Mouse (Mus musculus): ENCODE data around the gene Rab25. TPM values are rescaled to one million over a fixed set of nuclear protein-coding genes. Genes with fewer than 3 reads are reported as not detected.

Rab25 gene
- polyA plus RNA-seq, 1 experiment from 2014 or later, result 1.1 TPM

DNA sequence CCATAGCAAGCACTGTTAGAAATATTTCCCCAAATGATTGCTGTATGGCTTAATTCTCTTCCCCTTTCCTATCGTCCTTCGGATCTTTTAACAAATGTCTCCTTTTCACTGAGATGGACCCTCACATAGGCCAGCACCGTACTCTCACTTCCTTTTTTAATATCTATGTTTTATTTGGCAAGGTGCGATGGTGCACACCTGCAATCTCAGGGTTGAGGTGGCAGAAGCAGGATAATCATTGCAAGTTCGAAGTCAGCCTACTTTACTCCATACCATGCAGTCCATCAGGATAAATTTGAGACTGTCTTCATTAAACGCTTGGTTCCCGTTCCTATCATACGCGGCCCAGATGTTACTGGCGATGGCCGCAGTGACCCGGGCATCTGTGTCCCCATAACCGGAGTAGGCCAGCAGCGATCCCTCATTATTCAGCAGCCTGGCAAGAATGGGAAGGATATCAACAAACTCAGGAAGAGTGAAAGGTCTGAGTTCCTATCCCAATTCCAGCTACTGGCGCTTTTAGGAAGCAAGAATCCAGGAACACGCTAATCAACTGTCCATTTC lies 4.1 kb upstream of the Rab25 start:
- peak overlapping the region; percentile 83 for H3K4me2 ChIP-seq (ENCODE audit: low read depth, low read length, severe bottlenecking)
- no peak for DNase-seq (ENCODE audit: low spot score)

DNA sequence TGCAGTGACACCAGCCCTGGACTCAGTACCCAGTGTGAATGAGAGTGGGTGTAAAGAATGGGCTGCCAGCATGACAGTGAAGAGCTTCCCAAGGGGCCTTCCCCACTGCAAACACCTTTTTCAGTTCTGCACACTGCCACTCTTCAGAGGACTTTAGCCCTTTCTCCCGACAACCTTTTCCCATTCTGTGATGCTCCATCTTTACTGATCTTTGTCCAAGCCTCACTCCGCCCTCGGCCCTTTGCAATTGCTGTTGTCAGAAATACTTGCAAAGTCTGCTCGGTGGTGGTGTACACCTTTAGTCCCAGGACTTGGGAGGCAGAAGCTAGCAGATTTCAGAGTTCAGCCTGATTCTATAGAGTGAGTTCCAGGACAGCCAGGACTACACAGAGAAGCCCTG lies 3.5 kb upstream of the Rab25 start:
- H3K4me3 ChIP-seq (ENCODE audit: low read depth, low read length), result peak overlapping the region; percentile 84
- H3K9ac ChIP-seq (ENCODE audit: low read length), result no peak overlapping the region; the same call in 1 of the 2 replicates
- H3K36me3 ChIP-seq (ENCODE audit: control insufficient read depth, insufficient read depth, low read length), result peaks cover 8% of the 10 kb centered on the region; the same call in 1 of the 2 replicates
- peak overlapping the region; percentile 83; the same call in 1 of the 2 replicates for H3K4me2 ChIP-seq (ENCODE audit: low read depth, low read length, severe bottlenecking)
- ATAC-seq (replicated peaks; ENCODE audit: low FRiP score) (no peak), DNase-seq (ENCODE audit: low spot score) (peak; percentile 42)
- H3K9me3 ChIP-seq (ENCODE audit: control insufficient read depth, low read length), result no peaks in the 10 kb centered on the region
- H3K4me1 ChIP-seq (replicated peaks; ENCODE audit: control insufficient read depth, insufficient read depth, low read length), result peaks cover 6% of the 10 kb centered on the region; the same call in 1 of the 2 replicates
- WGBS, result 82% methylated on average over 4 of the region's 4 CpGs
- H3K27me3 ChIP-seq (ENCODE audit: control insufficient read depth, insufficient read depth, low read length), result no peaks in the 10 kb centered on the region
- no peak overlapping the region for H3K27ac ChIP-seq (ENCODE audit: low read depth, low read length)

More for the DNA sequence above, 4.1 kb upstream of the Rab25 start:
- H3K36me3 ChIP-seq (ENCODE audit: control insufficient read depth, insufficient read depth, low read length), result peaks cover 11% of the 10 kb centered on the region
- 24% methylated on average over 16 of the region's 16 CpGs for WGBS
- no peak for ATAC-seq (replicated peaks; ENCODE audit: low FRiP score)
- no peaks in the 10 kb centered on the region for H3K27me3 ChIP-seq (ENCODE audit: control insufficient read depth, insufficient read depth, low read length)
- peak overlapping the region; percentile 84 for H3K4me3 ChIP-seq (ENCODE audit: low read depth, low read length)
- H3K27ac ChIP-seq (ENCODE audit: low read depth, low read length), result peak overlapping the region; percentile 38; the same call in 1 of the 2 replicates
- peak overlapping the region; percentile 74 for H3K9ac ChIP-seq (ENCODE audit: low read length)
- peaks cover 6% of the 10 kb centered on the region; the same call in 1 of the 2 replicates for H3K4me1 ChIP-seq (replicated peaks; ENCODE audit: control insufficient read depth, insufficient read depth, low read length)
- no peaks in the 10 kb centered on the region for H3K9me3 ChIP-seq (ENCODE audit: control insufficient read depth, low read length)

DNA sequence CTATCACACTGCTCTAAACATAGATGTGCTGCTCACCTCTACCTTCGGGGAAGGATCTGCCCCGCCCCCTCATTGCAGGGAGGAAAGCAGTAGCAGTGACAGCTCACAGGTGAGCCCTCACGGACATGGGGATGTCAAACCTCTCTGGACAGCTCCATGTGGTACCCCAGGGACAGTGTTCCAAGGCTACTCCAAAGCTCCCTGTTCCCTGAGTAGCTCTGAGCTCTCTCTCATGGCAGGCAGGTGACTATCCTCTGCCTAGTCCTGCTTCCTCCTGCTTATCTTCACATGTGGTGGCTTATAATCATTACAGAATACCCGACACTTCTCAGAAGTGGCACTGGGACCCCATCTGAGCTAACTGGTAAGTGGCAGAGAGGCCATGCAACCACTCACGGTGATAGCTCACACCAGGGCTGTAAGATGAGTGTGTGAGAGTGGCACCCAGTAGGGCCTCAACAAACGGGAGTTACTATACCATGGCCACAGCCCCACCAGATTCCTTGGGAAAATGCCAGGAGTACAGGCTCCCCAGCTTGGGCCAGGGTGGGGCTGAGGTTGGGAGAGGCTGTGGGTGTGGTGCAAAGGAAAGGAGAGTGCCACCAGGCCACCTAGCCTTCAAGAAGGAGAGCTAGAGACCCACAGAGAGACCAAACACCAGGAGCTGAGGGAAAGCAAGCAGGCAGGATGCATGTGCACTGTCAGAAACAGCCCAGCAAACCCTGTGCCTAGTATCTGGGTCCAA lies 1.3 kb downstream of the Rab25 start:
- Histone ChIP-seq H3K9ac (ENCODE audit: low read length) (no peak overlapping the region), H3K9me3 (ENCODE audit: control insufficient read depth, low read length) (no peaks in the 10 kb centered on the region), H3K4me3 (ENCODE audit: low read depth, low read length) (no peak overlapping the region), H3K27ac (ENCODE audit: low read depth, low read length) (no peak overlapping the region), H3K36me3 (ENCODE audit: control insufficient read depth, insufficient read depth, low read length) (no peaks in the 10 kb centered on the region), H3K27me3 (ENCODE audit: control insufficient read depth, insufficient read depth, low read length) (no peaks in the 10 kb centered on the region), H3K4me1 (replicated peaks; ENCODE audit: control insufficient read depth, insufficient read depth, low read length) (peaks cover 2% of the 10 kb centered on the region; the same call in 1 of the 2 replicates), H3K4me2 (ENCODE audit: low read depth, low read length, severe bottlenecking) (no peak overlapping the region)
- ATAC-seq (replicated peaks; ENCODE audit: low FRiP score), result no peak
- peak; percentile 47 for DNase-seq (ENCODE audit: low spot score)
- 78% methylated on average over 6 of the region's 6 CpGs for WGBS

DNA sequence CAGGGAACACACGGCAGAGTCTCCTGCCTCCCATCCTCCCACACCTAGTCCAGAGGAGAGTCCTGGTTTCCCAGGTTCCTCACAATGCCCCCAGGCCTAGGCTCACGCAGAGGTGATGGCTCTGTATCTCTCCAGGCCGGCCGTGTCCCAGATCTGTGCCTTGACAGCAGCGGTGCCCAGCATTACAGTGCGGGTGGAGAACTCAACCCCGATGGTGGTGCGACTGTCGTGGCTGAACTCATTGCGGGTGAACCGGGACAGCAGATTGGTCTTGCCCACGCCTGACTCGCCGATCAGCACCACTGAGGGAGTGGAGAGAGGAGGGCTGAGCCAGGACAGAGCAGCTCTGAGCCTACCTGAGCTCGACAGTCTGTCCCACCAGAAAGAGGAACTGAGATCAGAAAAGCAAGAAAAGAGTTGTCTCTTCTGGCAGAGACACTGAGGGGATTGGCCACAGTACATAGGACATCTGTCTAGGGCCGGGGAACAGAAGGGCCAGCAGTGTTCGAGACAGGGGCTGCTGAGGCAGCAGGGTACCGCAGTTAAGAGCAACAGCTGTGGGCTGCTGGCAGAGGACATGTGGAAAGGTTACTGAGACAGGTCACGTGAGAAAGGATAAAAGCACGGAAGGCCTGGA lies 3.0 kb downstream of the Rab25 start:
- Histone ChIP-seq H3K36me3 (ENCODE audit: control insufficient read depth, insufficient read depth, low read length) (peaks cover 3% of the 10 kb centered on the region; the same call in 1 of the 2 replicates), H3K4me2 (ENCODE audit: low read depth, low read length, severe bottlenecking) (no peak overlapping the region), H3K4me1 (replicated peaks; ENCODE audit: control insufficient read depth, insufficient read depth, low read length) (peaks cover 3% of the 10 kb centered on the region; the same call in 1 of the 2 replicates), H3K27me3 (ENCODE audit: control insufficient read depth, insufficient read depth, low read length) (no peaks in the 10 kb centered on the region), H3K4me3 (ENCODE audit: low read depth, low read length) (no peak overlapping the region), H3K9me3 (ENCODE audit: control insufficient read depth, low read length) (no peaks in the 10 kb centered on the region), H3K9ac (ENCODE audit: low read length) (0 out of 2 replicates have a peak overlapping the region, but pooled peaks have one; percentile 27), H3K27ac (ENCODE audit: low read depth, low read length) (no peak overlapping the region)
- 65% methylated on average over 20 of the region's 20 CpGs for WGBS
- ATAC-seq (replicated peaks; ENCODE audit: low FRiP score) (no peak), DNase-seq (ENCODE audit: low spot score) (no peak)

DNA sequence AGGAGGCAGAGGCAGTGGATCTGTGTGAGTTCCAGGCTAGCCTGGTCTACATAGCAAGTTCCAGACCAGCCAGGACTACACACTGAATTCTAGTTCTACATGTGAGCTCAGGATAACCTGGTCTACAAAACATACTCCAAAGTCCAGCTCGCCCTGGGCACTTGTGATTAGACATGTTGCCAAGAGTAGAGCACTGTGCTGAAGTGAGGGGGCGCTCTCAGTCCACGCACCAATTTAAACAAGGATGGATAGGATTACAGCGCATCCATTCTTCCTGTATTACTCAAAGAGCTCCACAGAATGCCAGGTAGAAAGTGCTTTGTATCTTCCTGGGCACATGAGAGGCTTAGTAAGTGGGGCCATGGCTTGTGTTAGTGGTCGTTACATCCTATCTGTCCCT lies 3.6 kb downstream of the Rab25 start:
- Histone ChIP-seq H3K36me3 (ENCODE audit: control insufficient read depth, insufficient read depth, low read length) (peaks cover 3% of the 10 kb centered on the region; the same call in 1 of the 2 replicates), H3K9me3 (ENCODE audit: control insufficient read depth, low read length) (no peaks in the 10 kb centered on the region), H3K27me3 (ENCODE audit: control insufficient read depth, insufficient read depth, low read length) (no peaks in the 10 kb centered on the region), H3K4me1 (replicated peaks; ENCODE audit: control insufficient read depth, insufficient read depth, low read length) (peaks cover 7% of the 10 kb centered on the region; the same call in 1 of the 2 replicates), H3K4me2 (ENCODE audit: low read depth, low read length, severe bottlenecking) (no peak overlapping the region), H3K27ac (ENCODE audit: low read depth, low read length) (no peak overlapping the region), H3K9ac (ENCODE audit: low read length) (no peak overlapping the region), H3K4me3 (ENCODE audit: low read depth, low read length) (no peak overlapping the region)
- WGBS, result 29% methylated on average over 5 of the region's 5 CpGs
- DNase-seq (ENCODE audit: low spot score), result peak; percentile 65
- no peak for ATAC-seq (replicated peaks; ENCODE audit: low FRiP score)

DNA sequence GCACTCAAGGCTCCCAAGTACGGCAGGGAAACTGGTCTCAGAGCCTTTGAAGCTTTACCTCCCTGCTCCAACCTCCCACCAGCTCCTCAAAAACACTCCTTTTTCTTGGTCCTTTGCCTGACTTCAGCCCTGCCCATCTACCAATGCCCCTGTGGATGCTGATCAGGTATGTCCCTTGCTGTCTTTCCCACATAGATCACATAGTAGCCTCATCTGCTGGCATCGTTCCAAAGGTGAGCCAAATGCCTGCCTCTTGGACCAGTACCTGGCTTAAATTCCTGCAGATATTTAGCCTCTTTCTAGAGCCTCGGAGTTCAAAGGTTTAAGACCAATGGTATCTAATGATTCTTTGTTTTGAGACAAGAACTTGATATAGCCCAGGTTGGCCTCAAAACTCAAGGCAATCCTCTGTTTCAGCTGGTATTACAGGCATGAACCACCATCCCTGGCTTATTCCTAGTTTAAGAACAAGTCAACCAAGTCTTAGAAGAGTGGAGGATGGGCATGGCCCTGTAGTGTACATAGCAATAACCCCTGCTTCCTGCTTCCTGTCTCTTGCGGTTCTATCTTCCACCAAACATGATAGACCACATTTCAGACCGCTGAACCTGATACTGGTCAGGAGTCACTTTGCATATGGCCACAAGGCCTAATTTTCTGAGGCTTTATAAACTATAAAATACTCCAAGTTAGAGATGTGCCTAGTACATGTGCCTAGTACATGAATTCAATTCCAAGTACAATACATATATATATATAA lies 4.3 kb downstream of the Rab25 start:
- Histone ChIP-seq H3K4me2 (ENCODE audit: low read depth, low read length, severe bottlenecking) (no peak overlapping the region), H3K36me3 (ENCODE audit: control insufficient read depth, insufficient read depth, low read length) (peaks cover 3% of the 10 kb centered on the region; the same call in 1 of the 2 replicates), H3K27me3 (ENCODE audit: control insufficient read depth, insufficient read depth, low read length) (no peaks in the 10 kb centered on the region), H3K9me3 (ENCODE audit: control insufficient read depth, low read length) (no peaks in the 10 kb centered on the region), H3K4me1 (replicated peaks; ENCODE audit: control insufficient read depth, insufficient read depth, low read length) (peaks cover 8% of the 10 kb centered on the region; the same call in 1 of the 2 replicates), H3K27ac (ENCODE audit: low read depth, low read length) (no peak overlapping the region), H3K9ac (ENCODE audit: low read length) (no peak overlapping the region), H3K4me3 (ENCODE audit: low read depth, low read length) (no peak overlapping the region)
- WGBS, result 78% methylated on average over 5 of the region's 5 CpGs
- DNase-seq (ENCODE audit: low spot score) (no peak), ATAC-seq (replicated peaks; ENCODE audit: low FRiP score) (no peak)

DNA sequence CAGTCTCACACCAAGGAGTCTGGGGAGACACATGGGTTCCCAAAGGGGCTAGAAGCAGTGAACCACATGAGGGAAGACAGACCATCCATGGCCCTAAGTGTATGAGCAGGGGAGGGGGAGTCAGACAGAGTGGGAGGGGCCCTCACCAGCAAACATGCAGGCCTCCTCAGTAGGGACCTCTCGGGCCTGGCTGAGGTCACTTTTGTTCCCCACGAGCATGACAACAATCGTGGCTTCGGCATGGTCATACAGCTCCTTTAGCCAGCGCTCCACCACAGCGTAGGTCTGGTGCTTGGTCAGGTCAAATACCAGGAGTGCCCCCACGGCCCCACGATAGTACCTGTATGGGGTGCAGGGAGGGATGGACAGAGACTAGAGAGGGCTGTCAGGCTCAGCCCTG lies 4.9 kb downstream of the Rab25 start:
- no peak overlapping the region for H3K27ac ChIP-seq (ENCODE audit: low read depth, low read length)
- H3K4me1 ChIP-seq (replicated peaks; ENCODE audit: control insufficient read depth, insufficient read depth, low read length), result peaks cover 15% of the 10 kb centered on the region
- no peaks in the 10 kb centered on the region for H3K27me3 ChIP-seq (ENCODE audit: control insufficient read depth, insufficient read depth, low read length)
- ATAC-seq (replicated peaks; ENCODE audit: low FRiP score), result no peak
- no peak overlapping the region for H3K4me3 ChIP-seq (ENCODE audit: low read depth, low read length)
- 85% methylated on average over 8 of the region's 8 CpGs for WGBS
- H3K36me3 ChIP-seq (ENCODE audit: control insufficient read depth, insufficient read depth, low read length), result peaks cover 3% of the 10 kb centered on the region; the same call in 1 of the 2 replicates
- DNase-seq (ENCODE audit: low spot score), result peak; percentile 51
- no peak overlapping the region for H3K4me2 ChIP-seq (ENCODE audit: low read depth, low read length, severe bottlenecking)
- no peak overlapping the region for H3K9ac ChIP-seq (ENCODE audit: low read length)
- H3K9me3 ChIP-seq (ENCODE audit: control insufficient read depth, low read length), result no peaks in the 10 kb centered on the region

DNA sequence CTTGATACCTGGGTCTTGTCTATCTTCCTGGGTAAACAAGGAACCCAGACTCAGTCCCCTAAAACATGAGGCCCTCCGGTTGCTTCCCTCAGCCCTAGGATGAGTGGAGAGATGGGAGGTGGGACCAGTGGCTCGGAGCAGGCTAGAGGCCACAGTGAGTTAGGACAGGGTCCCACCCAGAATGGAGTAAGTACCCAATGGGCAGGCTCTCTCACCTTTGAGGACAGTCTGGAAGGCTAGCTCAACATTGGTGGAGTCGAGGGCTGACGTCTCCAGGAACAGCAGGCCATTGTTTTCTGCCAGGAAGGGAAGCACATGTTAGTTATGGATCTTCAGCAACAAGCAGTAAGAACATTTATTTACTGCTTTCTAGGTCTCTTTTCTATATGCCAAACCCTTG lies 5.6 kb downstream of the Rab25 start:
- H3K27ac ChIP-seq (ENCODE audit: low read depth, low read length), result peak overlapping the region; percentile 18; the same call in 1 of the 2 replicates
- peaks cover 3% of the 10 kb centered on the region; the same call in 1 of the 2 replicates for H3K36me3 ChIP-seq (ENCODE audit: control insufficient read depth, insufficient read depth, low read length)
- peaks cover 22% of the 10 kb centered on the region for H3K4me1 ChIP-seq (replicated peaks; ENCODE audit: control insufficient read depth, insufficient read depth, low read length)
- ATAC-seq (replicated peaks; ENCODE audit: low FRiP score), result no peak
- H3K4me2 ChIP-seq (ENCODE audit: low read depth, low read length, severe bottlenecking), result no peak overlapping the region
- DNase-seq (ENCODE audit: low spot score), result peak; percentile 49
- H3K4me3 ChIP-seq (ENCODE audit: low read depth, low read length), result no peak overlapping the region
- H3K27me3 ChIP-seq (ENCODE audit: control insufficient read depth, insufficient read depth, low read length), result no peaks in the 10 kb centered on the region
- WGBS, result 69% methylated on average over 4 of the region's 4 CpGs
- H3K9ac ChIP-seq (ENCODE audit: low read length), result no peak overlapping the region
- H3K9me3 ChIP-seq (ENCODE audit: control insufficient read depth, low read length), result no peaks in the 10 kb centered on the region
